Mouse (Mus musculus): ENCODE results near the gene Gramd4.

Gene Gramd4

DNA sequence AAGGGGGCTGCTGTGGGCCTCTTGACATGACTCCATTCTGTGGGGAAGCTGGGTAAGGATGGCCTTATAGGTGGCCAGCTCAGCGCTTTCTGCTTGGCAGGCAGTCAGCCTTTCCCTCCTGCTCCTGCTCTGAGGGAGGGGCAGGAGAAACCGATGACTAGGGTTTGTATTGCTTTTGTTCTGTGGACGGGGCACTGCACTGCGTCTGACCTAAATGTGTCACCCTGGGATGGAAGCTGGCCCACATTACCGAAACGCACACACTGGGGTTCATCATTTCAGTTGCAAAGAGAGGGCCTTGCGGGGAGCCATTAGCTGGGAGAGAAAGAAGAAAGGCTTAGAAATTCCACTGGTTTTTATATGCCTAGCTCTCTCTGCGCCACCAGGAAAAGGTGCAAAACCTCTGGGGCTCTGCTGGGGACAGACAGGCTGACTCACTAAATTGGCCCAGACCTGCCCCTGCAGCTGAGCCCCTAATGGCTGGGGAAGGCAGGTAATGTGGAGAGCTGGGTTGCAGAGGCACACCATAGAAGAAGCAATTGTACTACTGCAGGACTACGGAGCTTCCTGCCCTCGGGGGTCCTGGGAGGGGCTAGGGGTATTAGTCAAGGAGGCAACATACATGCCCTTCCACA lies 55.3 kb downstream of the Gramd4 start:
- in situ Hi-C loops (cut with MboI) = no loop called here

DNA sequence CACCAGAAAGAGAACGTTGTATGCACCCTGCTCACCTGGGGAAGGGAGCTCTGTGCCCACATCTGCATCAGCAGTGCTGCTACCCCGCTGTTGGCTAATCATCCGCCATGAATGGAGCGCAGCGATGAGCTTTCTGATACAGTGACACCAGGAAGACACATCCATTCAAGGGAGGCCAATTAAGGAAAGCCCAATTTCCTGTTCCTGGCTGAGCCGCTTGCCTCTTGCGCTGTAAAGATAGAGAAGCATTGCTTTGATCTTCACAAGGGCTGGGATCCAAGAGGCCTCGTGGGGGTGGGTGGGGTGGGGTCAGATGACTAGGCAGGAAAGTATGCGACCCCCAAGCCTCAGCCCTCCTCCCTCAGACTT lies 55.8 kb downstream of the Gramd4 start:
- in situ Hi-C loops (cut with MboI) = no loop called here

DNA sequence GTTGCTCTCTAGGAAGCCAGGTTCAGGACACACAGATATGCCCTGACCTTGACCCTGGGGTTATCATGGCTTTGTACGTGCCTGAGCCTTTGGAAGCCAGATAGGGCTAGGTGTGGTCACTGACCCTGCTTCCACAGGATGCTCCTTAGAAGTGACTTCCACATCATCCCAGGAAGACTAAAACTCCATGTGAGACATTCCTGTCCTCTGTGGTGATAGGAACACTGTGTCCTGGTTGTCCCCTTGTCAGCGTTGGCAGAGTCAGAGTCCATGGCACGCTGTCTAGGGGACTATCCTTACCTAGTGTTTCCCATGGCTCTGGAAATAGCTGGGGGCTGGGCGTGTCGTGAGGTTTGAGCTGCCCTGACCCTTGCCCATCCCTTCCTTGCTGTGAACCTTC lies 58.9 kb downstream of the Gramd4 start:
- in situ Hi-C loops (cut with MboI) = no loop called here

DNA sequence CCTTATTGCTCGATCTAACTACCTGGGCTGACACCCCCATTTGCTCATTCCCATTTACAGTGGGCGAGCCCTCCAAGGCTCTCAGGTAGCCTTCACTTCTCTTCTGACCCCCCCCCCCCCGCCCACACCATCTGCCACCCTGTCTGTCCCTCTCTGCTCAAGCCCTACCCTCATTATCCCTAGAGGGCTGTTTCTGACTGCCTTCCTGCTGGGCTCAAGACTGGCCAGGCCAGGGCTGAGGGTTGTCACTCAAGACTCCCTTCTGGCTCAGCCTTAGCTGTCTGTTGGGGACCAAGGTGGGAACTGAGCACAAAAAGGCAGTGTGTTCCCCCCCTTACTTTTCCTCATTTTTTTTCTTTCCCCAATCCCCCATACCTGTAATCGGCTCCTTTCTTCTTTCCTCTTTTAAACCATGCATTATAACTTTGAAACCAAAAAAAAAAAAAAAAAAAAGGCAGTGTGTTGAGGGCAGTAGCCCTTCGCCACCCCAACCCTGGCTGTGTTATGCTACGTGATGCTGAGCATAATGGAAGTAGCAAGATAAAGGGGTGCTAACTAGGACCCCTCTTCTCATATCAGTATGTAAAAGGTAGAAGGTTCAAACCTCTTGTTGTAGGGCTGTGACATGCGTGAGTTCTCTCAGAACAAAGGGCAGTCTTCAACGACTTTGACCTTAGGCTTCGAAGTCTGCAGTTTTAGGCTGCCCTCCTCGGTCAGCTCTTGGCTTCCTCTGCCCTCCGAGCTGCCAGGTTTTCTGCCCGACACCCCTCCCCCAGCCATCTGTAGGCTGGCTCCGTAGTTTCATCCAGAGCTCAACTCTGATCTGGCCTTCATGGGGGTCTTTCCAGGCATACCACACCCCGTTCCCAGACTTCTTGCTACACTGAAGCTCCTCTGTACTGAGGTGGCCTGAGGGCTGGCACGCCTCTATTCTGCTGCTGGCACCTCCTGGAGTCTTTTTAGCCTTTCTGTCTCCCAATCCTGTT lies 59.9 kb downstream of the Gramd4 start:
- in situ Hi-C loops (cut with MboI) = no loop called here

DNA sequence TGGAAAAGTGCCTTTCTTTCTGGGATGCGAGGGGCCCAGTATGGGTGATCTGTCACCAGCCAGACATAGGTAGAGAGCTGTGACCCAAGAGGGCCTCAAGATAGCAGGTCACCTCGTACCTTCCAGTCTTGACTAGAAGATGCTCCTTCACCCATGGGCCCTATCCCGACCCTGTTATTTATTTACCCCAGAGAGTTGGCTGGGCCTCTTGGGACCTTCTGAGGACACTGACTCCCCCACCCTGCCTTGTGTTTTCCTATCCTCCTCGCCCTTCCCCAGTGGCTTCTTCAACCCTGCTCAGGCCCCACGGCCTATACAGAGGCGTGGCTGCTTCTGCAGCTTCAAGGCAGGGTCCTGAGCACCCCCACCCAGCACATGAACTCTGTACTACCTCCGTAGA lies 61.7 kb downstream of the Gramd4 start:
- in situ Hi-C loops (cut with MboI) = no loop called here

DNA sequence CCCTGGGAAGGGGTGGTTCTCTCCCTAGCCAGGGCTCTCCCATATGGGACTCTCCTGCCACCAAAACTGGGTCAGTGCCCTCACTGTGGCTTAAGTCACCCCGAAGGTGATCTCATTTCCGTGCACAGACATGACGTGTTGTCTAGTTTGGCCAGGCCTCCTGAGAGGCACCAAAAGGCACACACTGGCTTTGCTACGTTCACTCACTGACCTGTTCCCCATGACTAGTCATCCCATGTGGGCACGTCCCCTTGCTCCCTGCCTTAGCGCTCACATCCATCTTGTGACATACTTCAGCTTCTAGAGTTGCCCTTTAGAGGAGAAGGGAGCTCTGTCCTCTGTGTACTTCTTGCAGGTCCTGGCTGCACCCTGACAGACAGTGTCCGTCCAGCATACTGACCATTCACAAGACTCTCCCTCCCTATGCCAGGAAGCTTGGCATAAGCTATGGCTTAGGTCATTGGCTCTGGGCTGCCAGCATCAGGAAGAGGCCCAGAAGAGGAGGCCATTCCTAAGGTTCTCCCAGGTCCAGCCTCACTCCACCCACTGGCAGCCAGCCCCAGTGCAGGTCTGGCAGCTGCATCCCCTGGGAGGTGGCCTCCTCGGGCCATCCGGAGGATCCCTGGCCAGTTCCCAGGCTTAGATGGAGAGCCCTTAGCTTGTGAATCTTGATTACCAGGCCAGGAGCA lies 64.9 kb downstream of the Gramd4 start:
- in situ Hi-C loops (cut with MboI) = loop anchor here (5.0 kb wide), 2 partner anchors 70 to 215 kb away; no protein-coding TSS in a partner anchor

DNA sequence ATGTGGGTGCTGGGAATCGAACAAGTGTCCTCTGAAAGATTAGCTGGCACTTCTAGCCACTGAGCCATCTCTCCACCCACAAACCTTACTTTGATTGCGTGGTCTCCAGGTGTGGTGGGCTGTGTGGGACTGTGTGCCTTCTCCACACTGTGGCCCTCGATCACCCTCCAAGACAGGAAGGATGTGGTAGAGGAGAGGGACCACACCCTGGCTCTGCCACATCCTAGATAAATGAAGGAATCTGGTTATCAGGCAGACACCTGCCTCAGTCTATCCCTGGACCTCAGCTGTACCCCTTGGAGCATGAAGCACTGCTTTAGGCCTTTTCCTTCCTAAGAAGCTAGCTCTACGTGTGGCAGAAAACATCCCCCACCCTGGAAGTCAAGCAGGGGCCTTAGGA lies 65.9 kb downstream of the Gramd4 start:
- in situ Hi-C loops (cut with MboI) = loop anchor here (5.0 kb wide), 2 partner anchors 71 to 216 kb away; no protein-coding TSS in a partner anchor

DNA sequence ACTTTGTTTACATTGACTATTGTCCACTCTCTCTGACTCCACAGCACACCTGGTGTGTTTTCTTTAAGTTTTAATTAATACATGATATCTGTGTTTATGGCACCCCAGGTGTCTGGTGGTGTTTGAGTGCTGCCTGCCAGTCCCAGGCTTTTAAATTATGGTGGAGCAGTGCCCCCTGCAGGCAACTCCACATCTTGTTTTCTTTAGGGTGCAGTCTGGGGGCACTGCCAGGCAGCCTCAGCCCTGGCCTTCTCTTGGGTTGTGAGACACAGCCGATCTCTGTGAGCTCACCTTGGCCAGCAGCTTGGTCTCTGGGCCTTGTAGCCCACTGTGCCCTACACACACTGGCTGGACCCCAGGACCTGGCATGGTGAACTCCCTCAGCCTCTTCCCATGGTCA lies 66.9 kb downstream of the Gramd4 start:
- in situ Hi-C loops (cut with MboI) = loop anchor here (5.0 kb wide), 2 partner anchors 72 to 217 kb away; no protein-coding TSS in a partner anchor

DNA sequence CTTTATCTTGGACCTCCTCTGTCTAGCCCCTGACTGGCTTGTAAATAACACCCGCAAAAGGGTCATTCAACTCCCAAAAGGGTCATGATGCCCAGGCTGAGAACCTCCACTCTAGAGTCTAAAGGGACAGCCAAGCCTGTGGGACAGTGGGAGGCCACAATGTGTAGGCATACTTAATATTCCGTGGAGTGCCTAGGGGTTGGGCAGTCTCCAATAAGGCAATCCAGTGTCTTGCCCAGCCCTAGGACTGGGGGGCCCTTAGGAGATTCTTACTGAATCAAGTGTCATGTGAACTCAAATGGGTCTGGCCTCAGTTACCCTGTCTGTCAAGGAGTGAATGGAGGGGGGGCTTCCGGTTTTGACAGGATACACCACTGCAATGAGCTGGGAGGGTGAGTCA lies 71.5 kb downstream of the Gramd4 start:
- in situ Hi-C loops (cut with MboI) = no loop called here

DNA sequence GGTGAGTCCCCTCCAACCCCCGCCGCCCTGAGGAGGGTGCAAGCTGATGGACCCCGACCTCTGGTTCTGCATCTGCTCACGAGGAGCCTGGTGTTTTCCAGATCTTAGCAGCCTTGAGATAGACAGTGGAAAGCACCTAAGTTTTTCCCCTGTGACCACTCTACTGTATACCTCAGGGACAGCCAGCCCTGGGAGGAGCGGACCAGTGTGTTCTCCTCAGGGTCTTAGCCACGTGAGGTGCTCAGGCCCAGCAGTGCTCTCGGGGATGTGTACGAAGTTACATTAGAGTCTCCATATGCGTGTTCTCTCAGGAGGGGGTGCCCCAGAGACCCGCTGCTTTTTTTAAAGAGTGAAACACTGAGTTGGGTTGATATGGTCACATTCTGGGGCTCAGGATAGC lies 73.2 kb downstream of the Gramd4 start:
- in situ Hi-C loops (cut with MboI) = no loop called here

DNA sequence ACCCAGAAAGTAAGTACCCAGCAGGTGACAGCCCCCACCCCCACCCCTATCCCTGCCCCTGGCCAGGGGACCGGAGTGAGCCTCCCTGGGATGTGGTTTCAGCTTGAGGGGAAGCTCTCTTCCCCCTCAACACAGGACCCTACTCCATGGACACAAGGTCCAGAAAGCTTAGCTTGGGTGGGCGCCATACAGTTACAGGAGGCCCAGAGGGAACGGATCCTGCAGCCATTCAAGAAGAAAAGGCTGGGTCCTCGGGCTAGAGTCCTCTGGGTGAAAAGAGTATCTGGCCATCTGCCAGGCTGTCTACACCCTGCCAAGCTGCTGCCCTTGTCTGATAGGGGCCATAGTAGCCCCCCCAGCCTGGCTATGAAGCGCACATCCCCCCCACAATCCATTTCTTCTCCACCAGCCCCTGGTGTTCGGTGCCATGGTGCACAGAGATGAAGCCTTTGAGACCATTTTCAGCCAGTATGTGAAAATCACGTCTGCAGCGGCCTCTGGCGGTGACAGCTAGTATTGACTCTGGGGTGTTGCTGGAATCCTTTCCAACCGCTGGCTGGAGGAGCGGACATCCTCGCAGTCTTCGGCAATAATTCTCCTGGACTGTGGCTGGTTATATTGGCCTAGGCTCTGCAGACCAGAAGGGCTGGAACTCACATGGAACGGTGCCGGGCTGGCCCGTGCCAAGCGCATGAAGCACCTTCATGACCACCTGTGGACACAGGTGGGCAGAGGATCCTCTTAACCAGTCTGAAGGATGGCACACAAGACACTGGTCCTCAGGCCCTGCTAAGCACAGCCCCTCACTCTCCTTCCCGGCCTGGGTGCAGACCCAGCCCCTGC lies 77.7 kb downstream of the Gramd4 start:
- in situ Hi-C loops (cut with MboI) = loop anchor here (5.0 kb wide), 1 partner anchor 67 kb away; no protein-coding TSS in a partner anchor

DNA sequence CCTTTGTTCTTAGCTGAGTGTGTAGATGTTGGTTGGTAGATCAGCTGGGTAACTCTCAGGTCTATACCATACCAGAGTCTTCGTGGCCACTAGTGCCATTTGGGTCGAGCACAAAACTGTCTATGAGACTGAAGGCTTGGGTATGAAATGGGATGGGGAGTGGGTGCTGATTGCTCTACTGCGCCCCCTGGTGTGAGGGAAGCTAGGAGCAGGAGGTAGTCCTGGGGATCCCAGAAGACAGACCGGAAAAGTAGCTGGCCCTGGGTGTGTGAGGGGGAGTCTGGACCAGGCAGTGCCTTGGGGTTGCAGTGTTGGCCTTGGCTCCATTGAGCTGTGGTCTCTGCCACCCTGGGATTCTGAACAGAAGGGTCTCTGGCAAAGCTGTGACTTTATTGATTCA lies 80.1 kb downstream of the Gramd4 start:
- in situ Hi-C loops (cut with MboI) = loop anchor here (5.0 kb wide), 1 partner anchor 65 kb away; no protein-coding TSS in a partner anchor

DNA sequence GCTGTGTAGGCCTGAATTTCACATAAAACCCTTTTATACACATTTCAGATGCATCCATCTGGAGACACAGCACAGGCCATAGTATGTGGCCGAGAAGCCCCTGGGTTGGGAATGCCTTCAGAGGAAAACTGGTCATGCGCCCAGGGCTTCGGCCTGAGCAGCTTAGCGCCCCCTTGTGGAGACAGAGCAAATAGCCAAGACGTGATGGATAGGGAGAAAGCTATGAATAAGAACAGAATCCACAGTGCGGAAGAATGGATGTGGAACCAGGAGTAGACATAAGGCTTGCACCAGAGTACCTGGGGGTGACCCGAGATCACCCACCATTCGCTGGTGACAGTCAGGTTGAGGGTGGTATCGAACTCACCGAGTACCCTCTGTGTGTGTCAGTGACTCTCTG lies 82.8 kb downstream of the Gramd4 start:
- in situ Hi-C loops (cut with MboI) = no loop called here

DNA sequence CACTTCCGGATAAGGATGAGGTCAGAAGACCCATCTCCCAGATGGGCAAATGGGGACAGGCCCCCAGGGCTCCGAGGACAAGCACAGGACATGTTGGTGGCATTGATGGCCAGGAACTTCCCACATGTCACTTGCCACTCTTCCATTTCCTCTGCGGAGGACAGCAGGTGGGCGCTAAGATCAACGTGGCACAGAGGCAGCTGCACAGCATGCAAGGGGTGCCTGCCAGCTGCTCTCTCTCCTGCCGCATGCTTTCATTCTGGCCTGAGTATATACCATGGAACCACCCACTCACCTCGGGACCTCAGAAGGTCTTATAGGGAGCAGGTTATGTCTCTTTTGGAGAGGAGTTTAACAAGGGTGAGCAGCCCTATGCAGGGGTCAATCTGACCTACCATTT lies 87.1 kb downstream of the Gramd4 start:
- in situ Hi-C loops (cut with MboI) = no loop called here

DNA sequence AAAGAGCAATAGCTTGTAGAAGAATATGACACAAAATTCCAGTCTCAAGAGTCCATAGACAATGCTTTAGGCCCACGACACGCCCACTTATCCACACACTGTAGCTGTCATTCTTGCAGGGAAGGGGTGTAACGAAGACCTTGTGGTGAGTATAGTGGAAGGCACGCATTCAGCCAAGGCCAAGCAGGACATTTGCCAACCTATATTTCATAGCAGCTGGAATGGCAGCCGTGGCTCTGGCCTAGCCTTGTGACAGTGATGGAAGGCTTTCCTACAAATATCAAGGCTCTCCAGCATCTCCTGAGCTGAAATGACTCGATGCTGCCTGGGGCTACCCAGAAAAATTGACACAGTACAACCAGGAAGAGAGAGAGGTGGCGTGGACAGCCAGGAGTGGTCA lies 87.6 kb downstream of the Gramd4 start:
- in situ Hi-C loops (cut with MboI) = no loop called here

DNA sequence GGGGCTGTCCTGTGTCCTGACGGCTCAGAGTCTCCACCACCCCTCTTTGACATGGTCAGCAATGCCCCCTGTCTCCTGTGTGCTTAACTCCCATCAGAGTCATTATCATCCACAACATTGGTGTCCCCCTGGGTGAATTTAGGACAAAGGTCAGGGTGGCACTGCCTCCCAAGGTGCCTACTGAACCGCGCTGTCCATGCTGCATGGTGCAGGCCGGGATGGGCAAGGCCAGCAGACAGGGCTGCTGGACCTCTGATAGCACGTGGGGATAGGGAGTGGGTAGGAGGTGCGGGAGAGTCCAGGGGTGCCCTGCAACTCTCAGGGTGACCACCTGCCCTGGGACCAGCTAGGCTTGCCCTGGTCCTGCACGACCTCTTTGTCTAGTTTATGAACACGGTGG lies 89.4 kb downstream of the Gramd4 start:
- in situ Hi-C loops (cut with MboI) = no loop called here

DNA sequence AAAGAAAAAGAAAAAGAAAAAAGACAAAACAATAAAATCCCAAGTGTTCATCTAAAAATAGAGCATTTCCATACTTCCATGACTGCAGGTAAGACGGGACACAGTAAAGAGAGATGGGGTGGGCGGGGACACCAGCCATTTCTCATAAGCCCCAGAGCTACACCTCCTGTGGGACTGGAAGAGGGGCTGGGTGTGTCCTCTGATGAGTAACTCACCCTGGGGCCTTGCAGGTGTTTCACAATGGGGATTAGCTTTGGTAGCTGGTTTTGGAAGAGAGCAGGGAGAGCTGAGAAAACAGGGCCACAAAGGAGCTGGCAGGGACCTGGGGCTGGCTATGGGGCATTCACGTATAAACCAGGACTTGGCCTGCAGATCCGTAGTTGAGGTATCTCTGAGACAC lies 93.1 kb downstream of the Gramd4 start:
- in situ Hi-C loops (cut with MboI) = no loop called here

DNA sequence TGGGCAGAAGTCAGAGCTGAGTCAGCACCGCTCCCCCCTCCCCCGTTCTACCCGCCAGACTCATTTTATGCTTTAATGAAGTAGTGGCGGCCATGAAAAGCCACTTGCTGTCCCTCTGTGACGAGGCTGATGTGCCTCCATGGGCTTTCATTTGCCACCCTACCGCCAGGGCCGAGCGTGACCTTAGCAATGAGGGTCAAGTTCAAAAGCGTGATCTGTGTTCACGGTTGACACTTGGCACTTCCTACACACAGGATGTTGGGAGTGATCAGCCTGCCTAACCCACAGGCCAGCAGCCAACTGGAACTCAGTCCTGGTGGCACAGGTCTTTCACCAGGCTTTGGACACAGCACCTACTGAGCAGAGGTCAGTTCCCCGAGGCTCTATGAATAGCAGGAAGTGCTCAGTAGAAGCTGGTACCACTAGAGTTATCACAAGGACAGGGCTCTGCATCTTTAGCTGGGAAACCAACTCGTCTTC lies 96.0 kb downstream of the Gramd4 start:
- in situ Hi-C loops (cut with MboI) = no loop called here

DNA sequence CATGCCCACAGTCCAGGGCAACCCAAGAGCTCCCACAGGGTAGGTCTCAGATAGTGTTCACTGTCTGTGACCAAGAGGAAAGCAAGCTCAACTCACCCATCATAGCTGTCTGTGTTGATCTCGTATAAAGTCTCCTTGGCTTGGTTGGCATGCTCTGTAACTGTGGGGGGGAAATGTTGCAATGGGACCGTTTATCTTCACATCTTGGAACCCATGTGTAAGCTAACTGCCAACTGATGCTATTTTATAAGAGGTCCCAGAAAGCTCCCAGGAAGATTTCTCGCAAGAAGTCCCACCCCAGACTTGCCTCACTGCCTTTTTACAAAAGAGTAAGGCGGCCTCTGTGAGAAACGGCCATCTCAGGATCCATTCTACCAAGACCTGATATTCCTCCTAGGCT lies 99.0 kb downstream of the Gramd4 start:
- in situ Hi-C loops (cut with MboI) = no loop called here

DNA sequence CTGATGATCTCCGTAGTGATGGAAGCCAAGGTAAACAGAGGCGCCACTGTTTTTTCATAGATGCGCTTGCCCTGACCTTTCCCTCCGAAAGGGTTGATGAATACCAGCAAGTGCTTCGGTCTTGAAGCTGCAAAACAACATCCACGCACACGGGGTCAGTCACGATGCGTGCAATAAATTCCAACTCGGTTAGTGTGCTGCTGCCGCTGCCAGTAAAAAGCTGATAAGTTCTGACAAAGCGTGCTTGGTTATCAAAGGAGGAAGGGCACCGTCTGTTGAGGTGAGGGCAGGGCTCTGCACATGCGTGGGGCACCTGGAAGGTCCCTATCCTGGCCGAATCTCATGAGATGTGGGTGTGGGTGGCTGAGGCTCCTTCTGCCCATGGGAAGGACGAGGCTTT lies 101.6 kb downstream of the Gramd4 start:
- in situ Hi-C loops (cut with MboI) = no loop called here

DNA sequence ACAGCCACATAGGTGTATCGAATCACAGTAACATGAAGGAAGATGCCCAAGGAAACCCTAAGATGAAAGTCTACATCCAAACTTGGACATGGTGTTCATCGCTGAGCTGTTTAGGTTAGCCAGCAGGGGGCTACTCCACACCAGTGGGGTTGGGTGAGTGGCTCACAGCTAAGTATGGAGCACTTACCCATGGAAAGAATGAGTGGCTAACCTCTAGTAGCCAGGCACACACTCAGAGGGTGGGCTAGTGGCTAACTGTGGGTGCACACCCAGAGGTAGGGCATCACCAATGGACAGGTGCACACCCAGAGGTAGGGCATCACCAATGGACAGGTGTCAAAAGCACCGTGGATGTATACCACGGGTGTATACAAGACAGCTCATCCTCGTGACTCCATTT lies 102.2 kb downstream of the Gramd4 start:
- in situ Hi-C loops (cut with MboI) = no loop called here

Data from mature B cell (primary cell).